Mouse (Mus musculus): ENCODE data around the gene Tpm3. TPM values are rescaled to one million over a fixed set of nuclear protein-coding genes. Genes with fewer than 3 reads are reported as not detected.

The Tpm3 gene
- 36.5 and 81.5 TPM in 2 replicates for polyA plus RNA-seq (2012; ENCODE audit: low replicate concordance)

DNA sequence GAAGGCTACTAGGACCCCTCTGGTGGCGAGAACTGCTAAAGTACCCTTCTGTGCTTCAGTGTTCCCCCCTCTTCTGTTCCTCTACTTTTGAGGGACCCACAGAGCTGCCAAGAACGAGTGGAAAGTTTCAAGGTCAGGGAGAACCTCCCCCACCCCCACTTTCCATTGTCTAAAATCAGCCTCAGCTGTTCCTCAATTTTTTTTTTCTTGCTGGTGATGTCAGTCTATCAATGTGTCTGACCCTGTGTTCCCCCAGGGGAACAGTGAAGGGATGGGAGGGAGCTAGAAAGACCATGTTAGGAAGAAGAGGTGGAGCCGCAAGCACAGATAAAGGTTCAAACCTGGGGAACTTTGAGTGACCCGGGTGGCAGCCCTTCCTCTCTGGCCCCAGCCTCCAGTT lies at the start of gene Tpm3:
Gene Tpm3 (plus strand): TSS at position 356 of the 400 bp plus-strand sequence.

DNA sequence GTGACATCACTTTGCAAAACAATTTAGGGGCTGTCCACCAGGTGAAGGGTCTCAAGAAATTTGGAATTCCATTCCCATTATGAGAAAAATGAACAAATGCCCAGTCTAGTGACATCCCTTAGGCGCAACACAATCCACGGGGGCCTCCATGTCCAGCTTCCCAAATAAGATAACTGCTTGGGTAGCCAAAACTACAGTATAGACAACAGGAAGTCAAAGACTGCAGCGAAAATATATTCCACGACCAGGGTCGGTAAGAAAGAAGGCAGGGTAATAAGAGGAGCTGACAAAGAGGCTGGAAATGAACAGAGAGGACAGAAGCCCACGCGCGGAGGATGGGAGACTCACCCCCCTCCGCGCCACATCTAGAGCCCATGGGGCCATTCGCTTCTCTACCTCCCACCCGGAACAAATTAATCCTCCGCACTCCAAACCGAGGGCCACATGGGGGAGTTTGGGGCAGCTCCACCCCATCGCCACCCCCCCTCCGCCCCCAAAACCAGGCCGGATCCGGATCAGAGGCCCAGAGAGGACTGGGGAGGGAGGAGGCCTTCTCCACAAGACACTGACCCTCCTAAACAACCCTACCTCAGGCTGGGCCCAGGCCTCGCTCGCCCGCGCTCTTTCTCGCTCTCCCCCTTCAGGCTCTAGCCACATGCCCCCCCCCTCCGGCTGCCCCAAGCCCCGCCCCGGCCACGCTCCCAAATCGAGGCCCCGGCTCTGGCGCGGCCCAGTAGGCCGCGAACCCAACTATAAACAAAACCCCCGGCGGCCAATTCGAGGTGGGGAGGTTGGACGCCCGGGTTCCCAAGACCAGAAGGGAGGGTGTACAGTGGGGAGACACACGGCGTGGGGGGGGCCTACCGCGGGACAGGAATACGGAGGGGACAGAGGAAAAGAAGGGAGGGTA lies 20.8 kb upstream of the Tpm3 start, which contains the start of gene 4933434E20Rik:
Gene 4933434E20Rik (plus strand): TSS at position 196 of the 910 bp plus-strand sequence.

GRCm38 (mm10) chr3:90052351-90053241 lies 19.9 kb upstream of the Tpm3 start, which contains the start of gene Ubap2l:
Ubap2l (minus strand) TSS chr3:90052628.

GRCm38 (mm10) chr3:90103938-90104337 lies 31.5 kb downstream of the Tpm3 start, which contains the start of gene Nup210l:
Nup210l (plus strand) TSS chr3:90104132.

Other genes with a start within 250 kb of the Tpm3 start
- gene She, start 241.3 kb upstream of the Tpm3 start, polyA plus RNA-seq (2012; ENCODE audit: low replicate concordance), result 0.24 and 0.33 TPM in 2 replicates
- gene Il6ra, start 159.5 kb upstream of the Tpm3 start, polyA plus RNA-seq (2012; ENCODE audit: low replicate concordance), result 5.9 and 8.4 TPM in 2 replicates
- gene Atp8b2, start 109.1 kb upstream of the Tpm3 start, polyA plus RNA-seq (2012; ENCODE audit: low replicate concordance), result 1.8 and 6.2 TPM in 2 replicates
- 8.6 and 32.9 TPM in 2 replicates for gene Hax1, start 73.9 kb upstream of the Tpm3 start, polyA plus RNA-seq (2012; ENCODE audit: low replicate concordance)
- 1.9 and 19.3 TPM in 2 replicates for gene 4933434E20Rik, start 21.0 kb upstream of the Tpm3 start, polyA plus RNA-seq (2012; ENCODE audit: low replicate concordance)
- gene Ubap2l, start 20.0 kb upstream of the Tpm3 start, polyA plus RNA-seq (2012; ENCODE audit: low replicate concordance), result 141 and 192 TPM in 2 replicates
- not detected in 2 replicates for gene Nup210l, start 31.5 kb downstream of the Tpm3 start, polyA plus RNA-seq (2012; ENCODE audit: low replicate concordance)
- gene Rps27, start 141.0 kb downstream of the Tpm3 start, polyA plus RNA-seq (2012; ENCODE audit: low replicate concordance), result 161 and 228 TPM in 2 replicates
- gene Rab13, start 141.0 kb downstream of the Tpm3 start, polyA plus RNA-seq (2012; ENCODE audit: low replicate concordance), result 1.1 and 1.8 TPM in 2 replicates
- gene Jtb, start 158.9 kb downstream of the Tpm3 start, polyA plus RNA-seq (2012; ENCODE audit: low replicate concordance), result 135 and 244 TPM in 2 replicates
- gene Creb3l4, start 170.9 kb downstream of the Tpm3 start, polyA plus RNA-seq (2012; ENCODE audit: low replicate concordance), result 0.17 TPM in 1 of 2 replicates, not detected in the other
- 9.7 and 11.5 TPM in 2 replicates for gene Slc39a1, start 175.5 kb downstream of the Tpm3 start, polyA plus RNA-seq (2012; ENCODE audit: low replicate concordance)
- gene Crtc2, start 181.5 kb downstream of the Tpm3 start, polyA plus RNA-seq (2012; ENCODE audit: low replicate concordance), result 53.2 and 125 TPM in 2 replicates
- 101 and 197 TPM in 2 replicates for gene Dennd4b, start 192.5 kb downstream of the Tpm3 start, polyA plus RNA-seq (2012; ENCODE audit: low replicate concordance)
- 3.4 and 5.4 TPM in 2 replicates for gene Gatad2b, start 220.5 kb downstream of the Tpm3 start, polyA plus RNA-seq (2012; ENCODE audit: low replicate concordance)

Data from leukemia stem cell, adult 10-12 weeks (primary cell).